Mouse (Mus musculus): Measurements from ENCODE around the gene Taf1d. TPM values are rescaled to one million over a fixed set of nuclear protein-coding genes. Genes with fewer than 3 reads are reported as not detected.
A peak's percentile ranks its signal among the peaks of the same experiment; 100 is the strongest.

Gene Taf1d
- 378 TPM in 1 of 2 replicates, not detected in the other for polyA plus RNA-seq (2012; ENCODE audit: insufficient read depth, insufficient read length, low replicate concordance, missing spikeins)

- 11% methylated on average over 45 of the region's 45 CpGs for WGBS
- Histone ChIP-seq H3K27ac (ENCODE audit: insufficient read depth, low read depth, low read length) (no peak within 1 kb of the TSS), H3K4me1 (ENCODE audit: control insufficient read depth, insufficient read depth, low read length) (peaks cover 6% of the 10 kb centered on the region), H3K4me3 (ENCODE audit: insufficient read depth, low read depth, low read length) (peak within 1 kb of the TSS; percentile 55)
- TF ChIP-seq CTCF (IDR thresholded peaks at IDR 0.05; ENCODE audit: insufficient read depth, low read depth, low read length) (no peak), POLR2A (IDR thresholded peaks at IDR 0.05; ENCODE audit: insufficient read depth, low read depth, low read length) (peak; percentile 94)
These were observed at the start of gene Taf1d for GRCm38 (mm10) chr9:15305503-15306397. Gene Taf1d (plus strand): TSS chr9:15306214.

- no peak for TF ChIP-seq POLR2A (IDR thresholded peaks at IDR 0.05; ENCODE audit: insufficient read depth, low read depth, low read length)
- TF ChIP-seq CTCF (IDR thresholded peaks at IDR 0.05; ENCODE audit: insufficient read depth, low read depth, low read length), result no peak
- 81% methylated on average over 3 of the region's 3 CpGs for WGBS
- no peaks in the 10 kb centered on the region for H3K4me1 ChIP-seq (ENCODE audit: control insufficient read depth, insufficient read depth, low read length)
- H3K27ac ChIP-seq (ENCODE audit: insufficient read depth, low read depth, low read length), result no peak overlapping the region
- H3K4me3 ChIP-seq (ENCODE audit: insufficient read depth, low read depth, low read length), result no peak overlapping the region
These were observed 49.8 kb upstream of the Taf1d start for GRCm38 (mm10) chr9:15256214-15256613.

- TF ChIP-seq CTCF (IDR thresholded peaks at IDR 0.05; ENCODE audit: insufficient read depth, low read depth, low read length), result no peak
- TF ChIP-seq POLR2A (IDR thresholded peaks at IDR 0.05; ENCODE audit: insufficient read depth, low read depth, low read length), result no peak
- WGBS, result 93% methylated on average over 8 of the region's 8 CpGs
- H3K4me3 ChIP-seq (ENCODE audit: insufficient read depth, low read depth, low read length), result no peak overlapping the region
- no peak overlapping the region for H3K27ac ChIP-seq (ENCODE audit: insufficient read depth, low read depth, low read length)
- H3K4me1 ChIP-seq (ENCODE audit: control insufficient read depth, insufficient read depth, low read length), result no peaks in the 10 kb centered on the region
These were observed 44.0 kb upstream of the Taf1d start for GRCm38 (mm10) chr9:15261980-15262379.

GRCm38 (mm10) chr9:15263487-15263886 lies 42.5 kb upstream of the Taf1d start:
- H3K4me3 ChIP-seq (ENCODE audit: insufficient read depth, low read depth, low read length), result no peak overlapping the region
- no peak overlapping the region for H3K27ac ChIP-seq (ENCODE audit: insufficient read depth, low read depth, low read length)
- TF ChIP-seq POLR2A (IDR thresholded peaks at IDR 0.05; ENCODE audit: insufficient read depth, low read depth, low read length) (no peak), CTCF (IDR thresholded peaks at IDR 0.05; ENCODE audit: insufficient read depth, low read depth, low read length) (no peak)
- H3K4me1 ChIP-seq (ENCODE audit: control insufficient read depth, insufficient read depth, low read length), result no peaks in the 10 kb centered on the region
- WGBS, result 95% methylated on average over 10 of the region's 10 CpGs

GRCm38 (mm10) chr9:15273981-15274380 lies 32.0 kb upstream of the Taf1d start:
- 89% methylated on average over 2 of the region's 2 CpGs for WGBS
- H3K4me3 ChIP-seq (ENCODE audit: insufficient read depth, low read depth, low read length), result no peak overlapping the region
- TF ChIP-seq CTCF (IDR thresholded peaks at IDR 0.05; ENCODE audit: insufficient read depth, low read depth, low read length) (no peak), POLR2A (IDR thresholded peaks at IDR 0.05; ENCODE audit: insufficient read depth, low read depth, low read length) (no peak)
- H3K27ac ChIP-seq (ENCODE audit: insufficient read depth, low read depth, low read length), result no peak overlapping the region
- no peaks in the 10 kb centered on the region for H3K4me1 ChIP-seq (ENCODE audit: control insufficient read depth, insufficient read depth, low read length)

- 84% methylated on average over 4 of the region's 4 CpGs for WGBS
- TF ChIP-seq POLR2A (IDR thresholded peaks at IDR 0.05; ENCODE audit: insufficient read depth, low read depth, low read length), result no peak
- no peak for TF ChIP-seq CTCF (IDR thresholded peaks at IDR 0.05; ENCODE audit: insufficient read depth, low read depth, low read length)
- Histone ChIP-seq H3K4me3 (ENCODE audit: insufficient read depth, low read depth, low read length) (no peak overlapping the region), H3K27ac (ENCODE audit: insufficient read depth, low read depth, low read length) (no peak overlapping the region), H3K4me1 (ENCODE audit: control insufficient read depth, insufficient read depth, low read length) (no peaks in the 10 kb centered on the region)
These were observed 29.2 kb upstream of the Taf1d start for GRCm38 (mm10) chr9:15276855-15277254.

- H3K27ac ChIP-seq (ENCODE audit: insufficient read depth, low read depth, low read length), result no peak overlapping the region
- H3K4me3 ChIP-seq (ENCODE audit: insufficient read depth, low read depth, low read length), result no peak overlapping the region
- H3K4me1 ChIP-seq (ENCODE audit: control insufficient read depth, insufficient read depth, low read length), result no peaks in the 10 kb centered on the region
- no peak for TF ChIP-seq POLR2A (IDR thresholded peaks at IDR 0.05; ENCODE audit: insufficient read depth, low read depth, low read length)
- TF ChIP-seq CTCF (IDR thresholded peaks at IDR 0.05; ENCODE audit: insufficient read depth, low read depth, low read length), result no peak
- 90% methylated on average over 3 of the region's 3 CpGs for WGBS
These were observed 27.7 kb upstream of the Taf1d start for GRCm38 (mm10) chr9:15278343-15278742.

GRCm38 (mm10) chr9:15279139-15279648 lies 26.8 kb upstream of the Taf1d start:
- peak overlapping the region; percentile 63; the same call in 1 of the 2 replicates for H3K27ac ChIP-seq (ENCODE audit: insufficient read depth, low read depth, low read length)
- peak overlapping the region; percentile 86 for H3K4me3 ChIP-seq (ENCODE audit: insufficient read depth, low read depth, low read length)
- H3K4me1 ChIP-seq (ENCODE audit: control insufficient read depth, insufficient read depth, low read length), result no peaks in the 10 kb centered on the region
- TF ChIP-seq POLR2A (IDR thresholded peaks at IDR 0.05; ENCODE audit: insufficient read depth, low read depth, low read length) (no peak), CTCF (IDR thresholded peaks at IDR 0.05; ENCODE audit: insufficient read depth, low read depth, low read length) (no peak)
- WGBS, result 8% methylated on average over 19 of the region's 19 CpGs
